Mouse (Mus musculus) G1E (cell line): Measurements from ENCODE around the gene Aox4.

Source experiments
- CTCF ChIP-seq: IDR thresholded peaks from 2 replicates; pipeline ENCODE4 v1.5.1; 2012; ENCODE audit warnings: low read depth, low read length, inconsistent platforms, mixed read lengths
- GATA1 ChIP-seq: IDR thresholded peaks from 2 replicates; pipeline ENCODE4 v1.6.1; 2012; ENCODE audit warnings: borderline replicate concordance, low read length, inconsistent platforms, mixed read lengths
- GATA2 ChIP-seq: IDR thresholded peaks from 2 replicates; pipeline ENCODE4 v1.6.1; 2012; ENCODE audit warnings: low read depth, low read length, inconsistent platforms, borderline replicate concordance

- no peak for TF ChIP-seq CTCF
- TF ChIP-seq GATA1 = no peak
- TF ChIP-seq GATA2 = no peak
These were observed 38.3 kb downstream of the Aox4 start for GRCm38 (mm10) chr1:58248518-58248917.
